Mouse (Mus musculus): ENCODE data around the gene Prl5a1. TPM values are rescaled to one million over a fixed set of nuclear protein-coding genes. Genes with fewer than 3 reads are reported as not detected.

Gene Prl5a1
- not detected in 2 replicates for total RNA-seq (2017)

GRCm38 (mm10) chr13:28142184-28142583 lies at the start of gene Prl5a1:
Prl5a1 (plus strand) TSS chr13:28142484.
- ATAC-seq (replicated peaks in 1 of 2; ENCODE audit: insufficient read depth in 1 of 2, low FRiP score in 2 of 2, low TSS enrichment in 1 of 2, low read depth in 1 of 2, poor library complexity in 2 of 2, severe bottlenecking in 2 of 2): no peak

- ATAC-seq (replicated peaks in 1 of 2; ENCODE audit: insufficient read depth in 1 of 2, low FRiP score in 2 of 2, low TSS enrichment in 1 of 2, low read depth in 1 of 2, poor library complexity in 2 of 2, severe bottlenecking in 2 of 2): no peak
Observed at GRCm38 (mm10) chr13:28096161-28096560, 46.1 kb upstream of the Prl5a1 start.

- no peak for ATAC-seq (replicated peaks in 1 of 2; ENCODE audit: insufficient read depth in 1 of 2, low FRiP score in 2 of 2, low TSS enrichment in 1 of 2, low read depth in 1 of 2, poor library complexity in 2 of 2, severe bottlenecking in 2 of 2)
Observed at GRCm38 (mm10) chr13:28108536-28108935, 33.7 kb upstream of the Prl5a1 start.

- ATAC-seq (replicated peaks in 1 of 2; ENCODE audit: insufficient read depth in 1 of 2, low FRiP score in 2 of 2, low TSS enrichment in 1 of 2, low read depth in 1 of 2, poor library complexity in 2 of 2, severe bottlenecking in 2 of 2): no peak
Observed at GRCm38 (mm10) chr13:28132781-28133180, 9.5 kb upstream of the Prl5a1 start.

GRCm38 (mm10) chr13:28135790-28136189 lies 6.5 kb upstream of the Prl5a1 start:
- ATAC-seq (replicated peaks in 1 of 2; ENCODE audit: insufficient read depth in 1 of 2, low FRiP score in 2 of 2, low TSS enrichment in 1 of 2, low read depth in 1 of 2, poor library complexity in 2 of 2, severe bottlenecking in 2 of 2): no peak

Other genes starting within 250 kb of the Prl5a1 start
- not detected in 2 replicates for gene Prl4a1, start 126.3 kb upstream of the Prl5a1 start, total RNA-seq (2017)
- 7.7 and 18.5 TPM in 2 replicates for gene Gm11361, start 115.0 kb downstream of the Prl5a1 start, total RNA-seq (2017)